In the genomic region with DNA sequence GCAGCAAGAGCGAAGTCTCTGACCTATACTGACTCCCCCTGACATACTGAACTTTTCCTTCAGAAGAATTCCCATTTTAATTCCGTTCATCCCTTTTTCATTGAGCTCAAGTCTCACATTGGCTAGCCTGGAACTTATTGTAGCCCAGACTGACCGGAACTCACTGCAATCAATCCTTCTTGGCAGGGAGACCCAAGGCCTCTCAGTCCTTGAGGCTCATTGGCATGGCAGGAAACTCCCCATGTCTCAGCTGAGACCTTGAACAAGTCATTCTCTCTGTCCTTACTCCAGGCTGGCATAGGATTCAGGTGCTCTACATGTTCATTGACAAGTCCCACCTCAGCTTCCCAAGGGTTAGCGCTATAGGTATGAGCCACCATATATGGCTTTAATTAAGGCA, we compare ENCODE assay signal across 7 mouse cellular contexts.
"Had no signal": no experiment of that assay in that cellular context is flagged by ENCODE, and none has a peak within 500 bp of the region (broad histone marks: within the 10 kb centered on the region; RNA-seq: fewer than 3 reads in every experiment).

No protein-coding gene starts in this region.

- DNase-seq: lung, adult 2 months; lung, postnatal 14 days; lung, postnatal 36 days; right cerebral cortex, postnatal 14 days; thymus, adult 18-20 months; thymus, postnatal 14 days; thymus, postnatal 36 days had no signal
